Mouse (Mus musculus) spleen, adult 2 months (tissue): ENCODE results near the gene Pax3. TPM values are rescaled to one million over a fixed set of nuclear protein-coding genes. Genes with fewer than 3 reads are reported as not detected.

ENCODE experiments used
- DNase-seq, 2 experiments: peaks; one replicate each; pipeline versions ENCODE4 v3.0.0 to v3.0.0-alpha.2; 2012 to 2021; ENCODE audit warnings: low spot score in 2 of 2, low read depth in 1 of 2
- H3K27ac ChIP-seq: fragments of 200-500 bp; 2 replicates; pipeline ENCODE4 v1.5.1; 2012; ENCODE audit warnings: low read length, inconsistent platforms; ENCODE audit not compliant: insufficient read depth
- H3K27me3 ChIP-seq: fragments of 200-500 bp; 2 replicates; pipeline ENCODE4 v1.6.1; 2012; ENCODE audit warnings: mild to moderate bottlenecking, moderate library complexity, low read length, inconsistent platforms; ENCODE audit not compliant: control insufficient read depth, insufficient read depth
- H3K36me3 ChIP-seq: fragments of 200-500 bp; 2 replicates; pipeline ENCODE4 v1.6.1; 2012; ENCODE audit warnings: mild to moderate bottlenecking, low read length, inconsistent platforms; ENCODE audit not compliant: control insufficient read depth, insufficient read depth
- H3K4me1 ChIP-seq: fragments of 200-500 bp; 2 replicates; pipeline ENCODE4 v1.6.1; 2011; ENCODE audit warnings: inconsistent platforms; ENCODE audit not compliant: control insufficient read depth, insufficient read depth, insufficient read length
- H3K4me3 ChIP-seq: fragments of 200-500 bp; 2 replicates; pipeline ENCODE4 v1.5.1; 2011; ENCODE audit warnings: mild to moderate bottlenecking, inconsistent platforms; ENCODE audit not compliant: insufficient read depth, insufficient read length; ENCODE audit errors: extremely low read depth
- CTCF ChIP-seq: fragments of 200-500 bp; IDR thresholded peaks from 2 replicates; pipeline ENCODE4 v1.5.1; 2011; ENCODE audit warnings: mild to moderate bottlenecking, inconsistent platforms; ENCODE audit not compliant: insufficient read depth, insufficient read length, insufficient replicate concordance; ENCODE audit errors: extremely low read depth
- POLR2A ChIP-seq: fragments of 200-500 bp; IDR thresholded peaks from 2 replicates; pipeline ENCODE4 v1.6.1; 2011; ENCODE audit warnings: low read depth, low read length, inconsistent platforms
- WGBS: fragments of 180-500 bp; shearing (Covaris S2); methylation state at CpG from one replicate; pipeline ENCODE4 v1.1.7; 2018; 5-methylcytosine and 5-hydroxymethylcytosine counted together
- polyA plus RNA-seq: library from polyadenylated mRNA; depleted of rRNA; stranded (reverse); fragments of >200 nt; gene quantifications from 2 replicates; pipeline ENCODE4 v1.2.3, GENCODE M21; 2012

The Pax3 gene
- polyA plus RNA-seq, 1 experiment, result 0.26 TPM

DNA sequence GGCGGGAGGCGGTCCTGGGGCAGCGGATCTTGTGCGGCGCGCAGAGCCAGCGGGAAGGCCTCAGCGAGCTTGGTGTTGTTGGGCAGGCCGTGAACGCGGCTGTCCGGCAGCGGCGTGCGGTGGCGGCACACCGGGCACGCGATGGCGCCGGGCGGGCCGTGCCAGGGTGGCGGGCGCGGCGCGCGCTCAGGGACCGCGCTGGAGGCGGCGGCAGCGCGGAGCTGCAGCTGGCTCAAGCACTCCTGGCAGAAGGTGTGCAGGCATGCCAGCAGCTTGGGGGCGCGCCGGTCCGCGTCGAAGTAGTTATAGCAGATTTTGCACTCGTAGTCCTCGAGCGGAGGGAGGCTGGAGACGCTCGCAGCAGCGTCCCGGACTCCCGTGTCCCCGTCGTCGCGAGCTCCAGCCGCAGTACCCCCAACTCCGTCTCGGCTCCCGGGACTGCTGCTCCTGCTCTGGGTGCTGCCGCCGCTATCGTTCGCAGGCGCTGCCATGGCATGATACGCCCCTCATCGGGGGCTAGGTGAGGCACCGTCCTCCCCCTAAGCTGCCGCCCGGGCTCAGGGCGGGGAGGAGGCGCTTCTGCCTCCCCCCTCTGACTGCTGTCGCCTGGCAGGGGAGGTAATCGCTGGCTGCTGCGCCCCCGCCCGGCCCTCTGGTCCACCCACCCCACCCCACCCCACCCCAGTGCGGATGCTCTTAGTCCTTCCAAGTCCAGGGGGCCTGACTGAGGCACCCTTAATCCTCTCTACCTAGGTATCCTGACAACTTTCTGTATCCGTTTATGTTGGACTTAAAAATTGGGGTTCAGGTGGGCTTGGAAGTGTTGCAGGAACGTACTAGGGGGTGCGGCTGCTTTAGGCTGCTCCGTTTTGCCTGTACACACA is 20.5 kb upstream of the Pax3 start:
- Histone ChIP-seq H3K4me1 (peaks cover 7% of the 10 kb centered on the region; the same call in 1 of the 2 replicates), H3K27ac (no peak overlapping the region), H3K27me3 (peaks cover 21% of the 10 kb centered on the region), H3K4me3 (no peak overlapping the region), H3K36me3 (no peaks in the 10 kb centered on the region)
- no peak for DNase-seq
- 3% methylated on average over 73 of the region's 79 CpGs for WGBS
- no peak for TF ChIP-seq POLR2A
- no peak for TF ChIP-seq CTCF

DNA sequence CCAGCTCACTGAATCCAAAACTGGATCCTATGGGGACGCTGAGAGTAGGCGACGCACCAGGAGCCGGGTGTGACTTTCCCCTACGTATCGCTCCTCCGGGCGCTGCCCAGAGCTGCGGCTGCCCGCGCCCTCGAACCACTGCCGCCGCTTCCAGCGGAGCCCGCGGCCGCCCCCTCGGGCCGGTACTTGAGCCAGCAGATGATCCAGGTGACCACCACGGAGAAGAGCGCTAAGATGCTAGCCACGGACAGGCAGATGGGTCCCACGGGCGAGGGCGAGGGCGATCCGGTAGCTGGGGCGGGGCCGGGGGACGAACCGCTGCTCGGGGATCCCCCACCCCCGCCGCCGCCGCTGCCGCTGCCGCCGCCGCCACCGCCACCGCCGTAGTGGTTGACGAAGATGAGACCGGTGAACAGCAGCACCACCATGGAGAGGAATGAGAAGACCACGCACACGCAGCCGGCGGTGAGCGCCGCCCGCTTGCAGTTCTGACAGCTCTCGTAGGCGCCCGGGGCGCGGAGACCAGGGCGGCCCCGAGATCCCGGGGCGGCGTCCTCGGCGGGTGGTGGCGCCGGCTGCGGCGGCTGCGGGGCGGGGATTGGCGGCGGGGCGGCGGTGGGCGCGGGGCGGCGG is 19.7 kb upstream of the Pax3 start:
- no peak for DNase-seq
- H3K27ac ChIP-seq, result no peak overlapping the region
- H3K36me3 ChIP-seq, result no peaks in the 10 kb centered on the region
- TF ChIP-seq CTCF (no peak), POLR2A (no peak)
- peaks cover 7% of the 10 kb centered on the region; the same call in 1 of the 2 replicates for H3K4me1 ChIP-seq
- peak overlapping the region; percentile 2; the same call in 1 of the 2 replicates for H3K4me3 ChIP-seq
- H3K27me3 ChIP-seq, result peaks cover 21% of the 10 kb centered on the region
- 4% methylated on average over 78 of the region's 79 CpGs for WGBS

DNA sequence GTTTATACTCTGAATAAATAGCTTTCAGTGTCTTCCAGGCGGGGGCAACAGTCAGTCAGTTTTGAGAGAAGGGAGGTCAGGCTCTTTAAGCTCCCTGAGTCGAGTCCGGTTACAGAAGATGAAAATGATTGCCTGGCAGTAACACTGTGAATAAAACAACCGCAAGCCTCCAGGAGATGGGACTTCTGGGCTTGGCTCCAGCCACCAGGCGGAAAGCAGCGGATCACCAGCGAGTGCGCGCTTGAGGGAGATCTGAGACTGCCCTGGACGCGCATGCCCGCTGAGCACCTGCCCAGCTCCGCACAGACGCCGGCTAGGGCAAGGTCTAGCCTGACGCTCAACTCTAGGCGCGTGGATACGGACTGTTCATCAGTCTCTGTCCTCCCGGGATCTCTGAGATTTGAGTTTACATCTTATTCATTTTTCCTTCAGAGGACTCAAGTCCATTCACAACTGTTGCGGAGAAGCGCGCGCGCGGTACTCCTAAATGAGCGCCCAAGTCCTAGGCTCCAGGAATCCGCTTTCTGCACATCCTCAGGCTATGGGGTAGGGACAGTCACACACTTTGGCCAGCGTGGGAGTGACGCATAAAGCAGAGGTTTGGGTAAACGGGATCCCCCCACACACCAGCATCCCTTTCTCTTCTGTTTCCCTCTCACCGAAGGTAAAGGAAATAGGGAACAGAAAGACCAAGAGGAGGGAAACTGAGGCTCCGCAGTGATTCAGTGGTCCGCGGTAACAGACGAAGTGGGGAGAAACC is 19.0 kb upstream of the Pax3 start:
- Histone ChIP-seq H3K4me3 (no peak overlapping the region), H3K27me3 (peaks cover 21% of the 10 kb centered on the region), H3K27ac (no peak overlapping the region), H3K36me3 (no peaks in the 10 kb centered on the region), H3K4me1 (peaks cover 7% of the 10 kb centered on the region; the same call in 1 of the 2 replicates)
- DNase-seq, result no peak
- 5% methylated on average over 36 of the region's 36 CpGs for WGBS
- TF ChIP-seq CTCF, result no peak
- no peak for TF ChIP-seq POLR2A

DNA sequence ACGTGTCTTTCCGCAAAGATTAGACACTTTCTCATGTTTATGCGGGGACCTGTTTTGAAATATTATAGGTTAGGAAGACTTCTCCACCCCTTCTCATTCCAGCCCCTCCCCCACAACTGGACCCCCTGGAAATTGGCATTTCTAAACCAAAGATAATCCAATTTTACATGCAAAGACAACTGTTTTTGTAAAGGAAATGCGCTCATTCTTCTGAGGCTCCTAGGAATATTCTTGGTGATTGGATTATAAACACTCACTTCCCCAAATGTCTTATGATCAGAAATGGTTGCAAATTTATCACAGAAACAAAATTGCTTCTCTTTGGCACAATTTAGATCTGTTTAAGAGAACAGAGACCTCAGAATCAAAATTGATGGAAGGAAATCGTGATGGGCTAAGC is 14.1 kb upstream of the Pax3 start:
- no peak overlapping the region for H3K4me3 ChIP-seq
- no peak overlapping the region for H3K27ac ChIP-seq
- peaks cover 2% of the 10 kb centered on the region; the same call in 1 of the 2 replicates for H3K4me1 ChIP-seq
- WGBS, result 10% methylated on average over 5 of the region's 5 CpGs
- DNase-seq, result no peak
- no peak for TF ChIP-seq CTCF
- TF ChIP-seq POLR2A, result no peak
- H3K36me3 ChIP-seq, result no peaks in the 10 kb centered on the region
- H3K27me3 ChIP-seq, result peaks cover 16% of the 10 kb centered on the region

DNA sequence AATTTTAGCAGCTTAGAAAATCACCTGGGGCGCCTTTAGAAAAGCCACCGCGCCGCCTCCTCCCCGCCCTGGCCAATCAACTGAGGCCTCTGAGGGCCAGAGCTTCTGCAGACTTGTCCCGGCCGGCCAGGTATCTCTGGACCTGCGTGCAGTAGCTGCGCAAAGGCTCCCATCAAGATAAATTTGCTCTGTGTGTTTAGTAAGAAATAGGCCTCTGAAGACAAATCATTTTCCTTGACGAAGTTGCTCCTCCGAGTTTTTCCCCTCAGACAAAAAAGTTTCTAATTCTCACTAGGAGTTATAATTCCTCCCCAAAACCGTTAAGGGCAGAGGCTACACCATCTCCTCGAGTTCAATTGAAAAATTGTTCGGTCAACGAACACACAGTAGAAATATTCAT is 13.6 kb upstream of the Pax3 start:
- Histone ChIP-seq H3K27me3 (peaks cover 12% of the 10 kb centered on the region), H3K27ac (no peak overlapping the region), H3K4me3 (no peak overlapping the region), H3K4me1 (no peaks in the 10 kb centered on the region), H3K36me3 (no peaks in the 10 kb centered on the region)
- WGBS, result 7% methylated on average over 15 of the region's 15 CpGs
- TF ChIP-seq CTCF, result no peak
- TF ChIP-seq POLR2A, result no peak
- no peak for DNase-seq

DNA sequence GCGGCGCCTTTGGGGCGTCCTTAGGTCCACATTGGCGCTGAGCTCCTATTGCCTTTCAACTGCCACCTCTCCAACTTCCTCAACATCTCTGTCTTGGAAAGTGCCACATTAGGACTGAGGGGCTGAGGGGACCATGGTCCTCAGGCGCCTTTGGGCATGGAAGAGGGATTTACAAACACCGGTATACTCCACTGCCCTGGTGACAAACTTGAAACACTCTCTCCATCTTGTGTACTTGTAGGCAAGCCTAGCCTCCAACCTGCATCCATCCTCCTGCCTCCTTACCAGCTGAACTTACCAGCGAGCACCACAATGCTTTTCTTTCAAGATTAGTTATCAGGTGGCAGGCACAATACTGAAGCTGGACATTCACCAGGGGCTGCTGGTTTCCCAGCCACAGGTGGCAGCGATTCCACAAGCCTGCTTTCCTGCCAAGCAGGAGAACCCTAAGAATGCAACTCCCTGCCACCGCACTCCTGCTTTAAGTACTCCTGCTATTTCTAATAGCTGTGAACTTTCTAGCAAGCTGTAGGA is 11.4 kb upstream of the Pax3 start:
- no peak for TF ChIP-seq POLR2A
- no peak for TF ChIP-seq CTCF
- Histone ChIP-seq H3K4me3 (no peak overlapping the region), H3K4me1 (no peaks in the 10 kb centered on the region), H3K27ac (no peak overlapping the region), H3K27me3 (peaks cover 12% of the 10 kb centered on the region), H3K36me3 (no peaks in the 10 kb centered on the region)
- DNase-seq, result no peak
- 11% methylated on average over 9 of the region's 9 CpGs for WGBS
